Mouse (Mus musculus) lung, postnatal 0 days (tissue): ENCODE data around the gene Foxa2.

Experiments used
- CTCF ChIP-seq: IDR thresholded peaks from 2 replicates; pipeline ENCODE4 v1.5.1; 2016; ENCODE audit warnings: antibody characterized with exemption, mild to moderate bottlenecking
- EP300 ChIP-seq: IDR thresholded peaks from 2 replicates; pipeline ENCODE4 v1.6.1; 2016; ENCODE audit warnings: antibody characterized with exemption, mild to moderate bottlenecking, control low read depth

GRCm38 (mm10) chr2:148090071-148090470, 43.3 kb upstream of the Foxa2 start:
- TF ChIP-seq CTCF (no peak), EP300 (no peak)
